ENCODE assay signal across 9 mouse cellular contexts in the genomic region with DNA sequence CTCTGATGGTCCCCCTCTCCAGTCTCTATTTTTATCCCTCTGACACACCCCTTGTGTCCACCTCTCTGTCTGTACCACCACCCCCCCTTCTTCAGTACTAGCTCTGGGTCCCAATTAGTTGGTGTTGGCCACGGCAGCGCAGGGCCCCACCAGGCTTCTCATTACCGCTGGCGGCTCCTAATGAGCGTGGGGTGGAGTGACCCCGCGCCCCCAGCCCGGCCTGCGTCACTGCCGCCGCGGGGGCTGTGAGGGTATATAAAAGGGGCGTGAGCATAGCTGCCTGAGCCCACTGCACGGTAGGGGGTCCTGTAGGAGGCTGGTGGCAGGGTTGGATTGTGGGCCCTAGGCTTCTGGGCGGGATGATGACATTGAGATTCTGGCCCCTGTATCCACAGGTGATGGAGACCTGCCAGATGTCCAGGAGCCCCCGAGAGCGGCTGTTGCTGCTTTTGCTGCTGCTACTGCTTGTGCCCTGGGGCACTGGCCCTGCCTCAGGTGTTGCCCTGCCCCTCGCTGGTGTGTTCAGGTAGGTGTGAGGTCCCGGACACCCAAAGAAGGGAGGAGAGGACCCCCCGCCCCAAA. TPM values are rescaled to one million over a fixed set of nuclear protein-coding genes. Genes with fewer than 3 reads are reported as not detected.
DNase-seq lines count a peak whose midpoint lies in the region; ATAC-seq and TF ChIP-seq lines count a peak whose summit lies in the region.
"Had no signal": no experiment of that assay in that cellular context is flagged by ENCODE, and none has a peak within 500 bp of the region (broad histone marks: within the 10 kb centered on the region; RNA-seq: fewer than 3 reads in every experiment).

A gene (plus strand): TSS at position 100 of the 582 bp plus-strand sequence.

- H3K27me3 ChIP-seq in lung, embryonic 15.5 days, result peaks cover 100% of the 10 kb centered on the region
- peaks cover 81% of the 10 kb centered on the region for H3K27me3 ChIP-seq in forebrain, embryonic 16.5 days (replicated peaks; ENCODE audit: control insufficient read depth, insufficient read depth, low read length)
- peaks cover 99% of the 10 kb centered on the region for H3K27me3 ChIP-seq in limb, embryonic 15.5 days
- H3K27me3 ChIP-seq in small intestine, adult 2 months (ENCODE audit: control insufficient read depth, insufficient read depth, low read length), result peaks cover 59% of the 10 kb centered on the region

- no peak for ATAC-seq in lung, embryonic 15.5 days (ENCODE audit: borderline replicate concordance, extremely low read depth, low FRiP score, low TSS enrichment)
- ATAC-seq in forebrain, embryonic 16.5 days, result no peak
- ATAC-seq in limb, embryonic 15.5 days (ENCODE audit: insufficient number of reproducible peaks, low FRiP score, low TSS enrichment, low read depth), result no peak
- ATAC-seq in erythroid progenitor cell, adult 5-6 weeks (replicated peaks; ENCODE audit: low FRiP score, poor library complexity, severe bottlenecking), result no peak

- no peaks in the 10 kb centered on the region for H3K9me3 ChIP-seq in lung, embryonic 15.5 days
- no peaks in the 10 kb centered on the region for H3K9me3 ChIP-seq in forebrain, embryonic 16.5 days (ENCODE audit: control insufficient read depth, low read length)
- H3K9me3 ChIP-seq in limb, embryonic 15.5 days, result no peaks in the 10 kb centered on the region

- no peak within 1 kb of the TSS; the same call in 1 of the 2 replicates for H3K4me3 ChIP-seq in lung, embryonic 15.5 days
- peak within 1 kb of the TSS; percentile 43 for H3K4me3 ChIP-seq in forebrain, embryonic 16.5 days (replicated peaks; ENCODE audit: low read length)
- peak within 1 kb of the TSS; percentile 4; the same call in 1 of the 2 replicates for H3K4me3 ChIP-seq in limb, embryonic 15.5 days
- peak within 1 kb of the TSS; percentile 11; the same call in 1 of the 2 replicates for H3K4me3 ChIP-seq in small intestine, adult 2 months (ENCODE audit: low read depth, low read length)

- peak within 1 kb of the TSS; percentile 59; the same call in 1 of the 2 replicates for H3K4me2 ChIP-seq in lung, embryonic 15.5 days
- H3K4me2 ChIP-seq in forebrain, embryonic 16.5 days (ENCODE audit: low read length), result peak within 1 kb of the TSS; percentile 61
- H3K4me2 ChIP-seq in limb, embryonic 15.5 days, result no peak within 1 kb of the TSS

- no peak for TF ChIP-seq CTCF in small intestine, adult 2 months (IDR thresholded peaks at IDR 0.05; ENCODE audit: extremely low read depth, insufficient read length, insufficient replicate concordance, low read depth, low read length)

- no peak within 1 kb of the TSS for H3K27ac ChIP-seq in lung, embryonic 15.5 days
- H3K27ac ChIP-seq in forebrain, embryonic 16.5 days (ENCODE audit: low read length), result no peak within 1 kb of the TSS
- no peak within 1 kb of the TSS for H3K27ac ChIP-seq in limb, embryonic 15.5 days
- H3K27ac ChIP-seq in small intestine, adult 2 months (ENCODE audit: insufficient read depth, low read depth, low read length), result no peak within 1 kb of the TSS
- H3K27ac ChIP-seq: macrophage had no signal

- no peaks in the 10 kb centered on the region for H3K36me3 ChIP-seq in lung, embryonic 15.5 days
- H3K36me3 ChIP-seq in forebrain, embryonic 16.5 days (ENCODE audit: control insufficient read depth, insufficient read depth), result no peaks in the 10 kb centered on the region
- no peaks in the 10 kb centered on the region for H3K36me3 ChIP-seq in limb, embryonic 15.5 days
- no peaks in the 10 kb centered on the region for H3K36me3 ChIP-seq in small intestine, adult 2 months (ENCODE audit: control insufficient read depth, insufficient read depth, low read length)

- H3K4me1 ChIP-seq in lung, embryonic 15.5 days, result peaks cover 13% of the 10 kb centered on the region
- H3K4me1 ChIP-seq in forebrain, embryonic 16.5 days (replicated peaks; ENCODE audit: control insufficient read depth, insufficient read depth, low read length), result peaks cover 20% of the 10 kb centered on the region
- H3K4me1 ChIP-seq in limb, embryonic 15.5 days, result peaks cover 22% of the 10 kb centered on the region
- H3K4me1 ChIP-seq in small intestine, adult 2 months (ENCODE audit: control insufficient read depth, insufficient read depth, insufficient read length, low read length), result peaks cover 10% of the 10 kb centered on the region

- WGBS in lung, embryonic 15.5 days, result 19% methylated on average over 20 of the region's 20 CpGs
- WGBS in forebrain, embryonic 16.5 days, result 11% methylated on average over 19 of the region's 20 CpGs
- 10% methylated on average over 20 of the region's 20 CpGs for WGBS in limb, embryonic 15.5 days
- WGBS in small intestine, adult 2 months, result 28% methylated on average over 20 of the region's 20 CpGs

- DNase-seq in lung, adult 18-20 months, result no peak
- no peak for DNase-seq in urinary bladder, adult 18-20 months (ENCODE audit: low spot score in 2 of 2)

- no peak within 1 kb of the TSS for H3K9ac ChIP-seq in lung, embryonic 15.5 days
- H3K9ac ChIP-seq in forebrain, embryonic 16.5 days (replicated peaks; ENCODE audit: low read depth, low read length), result no peak within 1 kb of the TSS
- H3K9ac ChIP-seq in limb, embryonic 15.5 days, result no peak within 1 kb of the TSS

- TF ChIP-seq POLR2A in small intestine, adult 2 months (IDR thresholded peaks at IDR 0.05; ENCODE audit: low read depth, low read length), result no peak

RNA-seq across cellular contexts. Expression of the gene that starts here (rescaled TPM):
- polyA plus RNA-seq in lung, embryonic 15.5 days (2015; fragmentation: Nextera tagmentation; extraction: Ambion mirVana), result not detected in 2 replicates
- polyA plus RNA-seq in forebrain, embryonic 16.5 days (2015; fragmentation: Nextera tagmentation; extraction: Ambion mirVana), result 0.63 TPM in 1 of 2 replicates, not detected in the other
- polyA plus RNA-seq in limb, embryonic 15.5 days (2015; fragmentation: Nextera tagmentation; extraction: Ambion mirVana), result not detected in 2 replicates
- not detected in 2 replicates for polyA plus RNA-seq in small intestine, adult 2 months (2012; rRNA removed)
- total RNA-seq in erythroid progenitor cell, adult 5-6 weeks (2015; ENCODE audit: low replicate concordance), result not detected in 2 replicates
- total RNA-seq in erythroid progenitor cell, adult 5-6 weeks (2017; ENCODE audit: low replicate concordance), result not detected in 2 replicates
- total RNA-seq: common myeloid progenitor, adult 5-6 weeks had no signal
- polyA plus RNA-seq: macrophage had no signal
